Mouse (Mus musculus): Measurements from ENCODE around the gene Olfr584. TPM values are rescaled to one million over a fixed set of nuclear protein-coding genes. Genes with fewer than 3 reads are reported as not detected.

Gene Olfr584
- total RNA-seq (2023) = not detected

GRCm38 (mm10) chr7:103081585-103081984 is at the start of gene Olfr584:
Olfr584 (plus strand) TSS chr7:103081885.

GRCm38 (mm10) chr7:103037724-103038123 is 44.0 kb upstream of the Olfr584 start, which contains the start of gene Olfr582:
Olfr582 (plus strand) TSS chr7:103038024.

GRCm38 (mm10) chr7:103051000-103051399 is 30.7 kb upstream of the Olfr584 start, which contains the start of gene Olfr583:
Olfr583 (plus strand) TSS chr7:103051300.

GRCm38 (mm10) chr7:103097420-103097819 is 15.7 kb downstream of the Olfr584 start, which contains the start of gene Olfr585:
Olfr585 (plus strand) TSS chr7:103097720.

GRCm38 (mm10) chr7:103125538-103125937 is 43.9 kb downstream of the Olfr584 start, which contains the start of gene Olfr586:
Olfr586 (minus strand) TSS chr7:103125638.

Other genes starting within 250 kb of the Olfr584 start
- gene Olfr566, start 223.1 kb upstream of the Olfr584 start, total RNA-seq (2023) = not detected
- not detected for gene Olfr568, start 204.8 kb upstream of the Olfr584 start, total RNA-seq (2023)
- not detected for gene Olfr569, start 191.0 kb upstream of the Olfr584 start, total RNA-seq (2023)
- not detected for gene Olfr570, start 187.3 kb upstream of the Olfr584 start, total RNA-seq (2023)
- not detected for gene Olfr571, start 164.3 kb upstream of the Olfr584 start, total RNA-seq (2023)
- not detected for gene Olfr572, start 157.5 kb upstream of the Olfr584 start, total RNA-seq (2023)
- not detected for gene Olfr573-ps1, start 139.3 kb upstream of the Olfr584 start, total RNA-seq (2023)
- gene Olfr574, start 133.4 kb upstream of the Olfr584 start, total RNA-seq (2023) = not detected
- gene Olfr575, start 123.1 kb upstream of the Olfr584 start, total RNA-seq (2023) = not detected
- not detected for gene Olfr576, start 119.2 kb upstream of the Olfr584 start, total RNA-seq (2023)
- not detected for gene Olfr577, start 105.9 kb upstream of the Olfr584 start, total RNA-seq (2023)
- not detected for gene Olfr578, start 92.6 kb upstream of the Olfr584 start, total RNA-seq (2023)
- gene Olfr582, start 43.9 kb upstream of the Olfr584 start, total RNA-seq (2023) = not detected
- gene Olfr583, start 30.6 kb upstream of the Olfr584 start, total RNA-seq (2023) = not detected
- not detected for gene Olfr585, start 15.8 kb downstream of the Olfr584 start, total RNA-seq (2023)
- not detected for gene Olfr586, start 43.8 kb downstream of the Olfr584 start, total RNA-seq (2023)
- not detected for gene Olfr588-ps1, start 59.0 kb downstream of the Olfr584 start, total RNA-seq (2023)
- gene Olfr589, start 74.5 kb downstream of the Olfr584 start, total RNA-seq (2023) = not detected
- gene Olfr591, start 96.5 kb downstream of the Olfr584 start, total RNA-seq (2023) = not detected
- not detected for gene Olfr592, start 102.9 kb downstream of the Olfr584 start, total RNA-seq (2023)
- not detected for gene Olfr593, start 130.0 kb downstream of the Olfr584 start, total RNA-seq (2023)
- gene Olfr594, start 135.1 kb downstream of the Olfr584 start, total RNA-seq (2023) = not detected
- not detected for gene Usp17ld, start 170.6 kb downstream of the Olfr584 start, total RNA-seq (2023)
- gene Olfr596, start 223.8 kb downstream of the Olfr584 start, total RNA-seq (2023) = not detected
- not detected for gene Olfr597, start 234.4 kb downstream of the Olfr584 start, total RNA-seq (2023)
- gene Olfr598, start 241.7 kb downstream of the Olfr584 start, total RNA-seq (2023) = not detected